Mouse (Mus musculus) gastrocnemius, postnatal 36 days (tissue): Measurements from ENCODE around the gene Ccdc163. TPM values are rescaled to one million over a fixed set of nuclear protein-coding genes. Genes with fewer than 3 reads are reported as not detected.

ENCODE experiments used
- DNase-seq, 2 experiments: peaks; one replicate each; pipeline ENCODE4 v3.0.0; 2022
- intact Hi-C: fragments of 180-260 bp; cut with DNase I; formaldehyde crosslinking; loops from one replicate; pipeline ENCODE4 v1.15.1; 2025
- total RNA-seq, 2 experiments: library from RNA; stranded (reverse); gene quantifications; 2 replicates each; pipeline ENCODE4 v1.2.3; 2021

The Ccdc163 gene
- total RNA-seq, 2 experiments from 2014 or later, result 2.0 to 2.2 TPM

GRCm38 (mm10) chr4:116698693-116699342 lies 9.5 kb upstream of the Ccdc163 start:
- no peak for DNase-seq
- intact Hi-C loops, result no loop called here

- intact Hi-C loops, result no loop called here
- DNase-seq, result no peak
Observed at GRCm38 (mm10) chr4:116700964-116701363, 7.3 kb upstream of the Ccdc163 start.

- intact Hi-C loops, result no loop called here
- DNase-seq, result peak; percentile 57 to 66
Observed at GRCm38 (mm10) chr4:116703804-116704203, 4.5 kb upstream of the Ccdc163 start.

- intact Hi-C loops, result no loop called here
- DNase-seq, result no peak
Observed at GRCm38 (mm10) chr4:116707666-116708065, 643 bp upstream of the Ccdc163 start.

- intact Hi-C loops, result no loop called here
- no peak for DNase-seq
Observed at GRCm38 (mm10) chr4:116708791-116709390, 582 bp downstream of the Ccdc163 start.

GRCm38 (mm10) chr4:116710154-116710553 lies 1.8 kb downstream of the Ccdc163 start:
- intact Hi-C loops, result no loop called here
- DNase-seq, result no peak

GRCm38 (mm10) chr4:116712536-116712935 lies 4.2 kb downstream of the Ccdc163 start:
- no peak for DNase-seq
- intact Hi-C loops, result no loop called here

- peak; percentile 20 to 33 for DNase-seq
- intact Hi-C loops, result loop anchor here (2.0 kb wide), 1 partner anchor 273 kb away; no protein-coding TSS in a partner anchor
Observed at GRCm38 (mm10) chr4:116719396-116719795, 11.1 kb downstream of the Ccdc163 start.

- DNase-seq, result peak; percentile 79 to 85
- intact Hi-C loops, result loop anchor here (2.0 kb wide), 1 partner anchor 68 kb away; no protein-coding TSS in a partner anchor
Observed at GRCm38 (mm10) chr4:116720343-116721097, 12.2 kb downstream of the Ccdc163 start, which contains the start of gene Tesk2. Gene Tesk2 (plus strand): TSS chr4:116720948.

GRCm38 (mm10) chr4:116721098-116721628 lies 12.9 kb downstream of the Ccdc163 start:
- DNase-seq, result no peak
- intact Hi-C loops, result loop anchor here (2.0 kb wide), 1 partner anchor 68 kb away; no protein-coding TSS in a partner anchor

- intact Hi-C loops, result no loop called here
- no peak for DNase-seq
Observed at GRCm38 (mm10) chr4:116722230-116722629, 13.9 kb downstream of the Ccdc163 start.

- intact Hi-C loops, result no loop called here
Observed at GRCm38 (mm10) chr4:116725444-116725843, 17.1 kb downstream of the Ccdc163 start.

GRCm38 (mm10) chr4:116727401-116727800 lies 19.1 kb downstream of the Ccdc163 start:
- DNase-seq, result no peak
- intact Hi-C loops, result no loop called here

More at GRCm38 (mm10) chr4:116725444-116725843, 17.1 kb downstream of the Ccdc163 start:
- DNase-seq, result no peak

- intact Hi-C loops, result no loop called here
- DNase-seq, result no peak
Observed at GRCm38 (mm10) chr4:116729532-116729931, 21.2 kb downstream of the Ccdc163 start.

- DNase-seq, result no peak
- intact Hi-C loops, result no loop called here
Observed at GRCm38 (mm10) chr4:116731077-116731476, 22.8 kb downstream of the Ccdc163 start.

- no peak for DNase-seq
- intact Hi-C loops, result no loop called here
Observed at GRCm38 (mm10) chr4:116732355-116732754, 24.0 kb downstream of the Ccdc163 start.

- DNase-seq, result no peak
- intact Hi-C loops, result no loop called here
Observed at GRCm38 (mm10) chr4:116734996-116735395, 26.7 kb downstream of the Ccdc163 start.

- DNase-seq, result no peak
- intact Hi-C loops, result no loop called here
Observed at GRCm38 (mm10) chr4:116738972-116739751, 30.9 kb downstream of the Ccdc163 start.

GRCm38 (mm10) chr4:116749750-116750149 lies 41.4 kb downstream of the Ccdc163 start:
- intact Hi-C loops, result no loop called here
- DNase-seq, result no peak

GRCm38 (mm10) chr4:116761914-116762313 lies 53.6 kb downstream of the Ccdc163 start:
- intact Hi-C loops, result no loop called here
- DNase-seq, result no peak
